Mouse (Mus musculus) hindbrain, postnatal 0 days (tissue): Measurements from ENCODE around the gene Umodl1. TPM values are rescaled to one million over a fixed set of nuclear protein-coding genes. Genes with fewer than 3 reads are reported as not detected.
A peak's percentile ranks its signal among the peaks of the same experiment; 100 is the strongest.

Experiments used
- ATAC-seq: fragments of 200-750 bp; cut with Nextera tagmentation; 2 replicates; pipeline ENCODE4 v1.8.0; 2017; ENCODE audit warnings: mild to moderate bottlenecking, moderate TSS enrichment, moderate library complexity
- DNase-seq: peaks from one replicate; pipeline ENCODE4 v3.0.0-alpha.2; 2015; ENCODE audit warnings: low spot score
- H3K27ac ChIP-seq: fragments of 300-500 bp; sonication (generic); 2 replicates; pipeline ENCODE4 v1.5.1; 2014; ENCODE audit warnings: mild to moderate bottlenecking
- H3K27me3 ChIP-seq: fragments of 300-500 bp; sonication (generic); 2 replicates; pipeline ENCODE4 v1.6.1; 2014; ENCODE audit warnings: low read length, mixed read lengths; ENCODE audit not compliant: insufficient read depth
- H3K36me3 ChIP-seq: fragments of 300-500 bp; sonication (generic); 2 replicates; pipeline ENCODE4 v1.6.1; 2014; ENCODE audit warnings: low read length, mixed read lengths; ENCODE audit not compliant: insufficient read depth
- H3K4me1 ChIP-seq: fragments of 300-500 bp; sonication (generic); 2 replicates; pipeline ENCODE4 v1.6.1; 2014; ENCODE audit warnings: antibody characterized with exemption, low read length, mixed read lengths; ENCODE audit not compliant: insufficient read depth
- H3K4me2 ChIP-seq: fragments of 300-500 bp; sonication (generic); 2 replicates; pipeline ENCODE4 v1.6.1; 2014; ENCODE audit warnings: low read depth, mild to moderate bottlenecking, low read length, moderate library complexity, mixed read lengths
- H3K4me3 ChIP-seq: fragments of 300-500 bp; sonication (generic); 2 replicates; pipeline ENCODE4 v1.5.1; 2014; ENCODE audit warnings: low read length
- H3K9ac ChIP-seq: fragments of 300-500 bp; sonication (generic); replicated peaks from 2 replicates; pipeline ENCODE4 v1.6.1; 2014; ENCODE audit warnings: mild to moderate bottlenecking, low read length, moderate library complexity, mixed read lengths
- H3K9me3 ChIP-seq: fragments of 300-500 bp; sonication (generic); 2 replicates; pipeline ENCODE4 v1.6.1; 2016; ENCODE audit warnings: low read length, mixed read lengths
- CTCF ChIP-seq: IDR thresholded peaks from 2 replicates; pipeline ENCODE4 v1.5.1; 2016; ENCODE audit warnings: antibody characterized with exemption, control low read depth, low read depth
- WGBS: fragments of 180-500 bp; shearing (Covaris S2); extraction: QIAGEN DNeasy Blood & Tissue Kit; methylation state at CpG from one replicate; pipeline ENCODE4 v1.1.7; 2014; 5-methylcytosine and 5-hydroxymethylcytosine counted together
- microRNA-seq, 2 experiments: library from miRNA; unstranded; fragments of <30 nt; microRNA quantifications; one replicate each; pipeline ENCODE4; 2016
- polyA plus RNA-seq: library from polyadenylated mRNA; unstranded; fragments of >200 nt; fragmentation: Nextera tagmentation; extraction: Ambion mirVana; gene quantifications from 2 replicates; pipeline ENCODE4 v1.2.1, GENCODE M21; 2015
- total RNA-seq: library from RNA; depleted of rRNA; stranded (reverse); fragments of >200 nt; gene quantifications from 2 replicates; pipeline ENCODE4 v1.2.3, GENCODE M21; 2014; rRNA removed

The Umodl1 gene
- total and polyA plus RNA-seq, 2 experiments from 2014 or later, result 0.06 to 0.42 TPM

DNA sequence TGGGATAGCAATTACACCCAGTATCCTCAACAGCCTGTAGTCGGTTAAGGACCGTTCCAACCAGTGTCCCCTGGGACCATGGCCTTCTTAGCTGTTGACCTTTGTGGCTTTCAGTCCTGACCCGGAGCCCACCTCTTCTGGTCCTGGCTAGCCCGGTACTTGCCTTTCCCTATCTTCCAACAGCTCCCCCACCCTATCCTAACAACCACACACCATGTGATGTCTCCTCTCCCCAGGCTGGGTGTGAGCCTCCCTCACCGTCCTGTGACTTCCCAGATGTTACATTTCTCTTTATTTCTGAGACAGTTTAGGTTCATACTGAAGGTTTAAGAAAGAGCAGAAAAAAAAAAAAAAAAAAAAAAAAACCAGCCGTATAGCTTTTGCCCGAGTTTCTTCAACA is 86.0 kb downstream of the Umodl1 start:
- TF ChIP-seq CTCF, result no peak
- no peak for ATAC-seq
- no peak overlapping the region for H3K27ac ChIP-seq
- WGBS, result 78% methylated on average over 7 of the region's 7 CpGs
- no peaks in the 10 kb centered on the region for H3K27me3 ChIP-seq
- no peak overlapping the region for H3K4me2 ChIP-seq
- no peaks in the 10 kb centered on the region for H3K4me1 ChIP-seq
- no peak overlapping the region for H3K4me3 ChIP-seq
- H3K9ac ChIP-seq, result no peak overlapping the region
- no peak for DNase-seq
- no peaks in the 10 kb centered on the region for H3K36me3 ChIP-seq
- no peaks in the 10 kb centered on the region for H3K9me3 ChIP-seq

DNA sequence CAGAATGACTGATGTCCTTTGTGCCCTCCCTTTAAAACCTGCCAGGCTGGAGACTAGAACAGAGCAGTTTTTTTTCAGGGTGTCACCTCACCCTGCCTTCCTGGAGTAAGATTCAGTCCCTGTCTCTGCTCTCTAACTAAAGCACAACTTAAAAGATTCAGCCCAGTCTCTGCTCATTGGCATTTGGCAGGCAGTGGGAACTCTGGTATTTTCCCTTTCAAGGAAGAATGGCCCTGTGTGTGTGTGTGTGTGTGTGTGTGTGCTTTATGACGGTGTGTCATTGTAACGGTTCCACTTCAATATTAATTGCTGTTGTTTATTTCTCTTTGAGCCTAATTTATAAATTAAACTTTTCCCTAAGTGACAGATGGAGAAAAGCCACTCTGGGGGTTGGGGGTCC is 88.3 kb downstream of the Umodl1 start:
- Histone ChIP-seq H3K27ac (no peak overlapping the region), H3K9me3 (no peaks in the 10 kb centered on the region), H3K4me3 (no peak overlapping the region), H3K9ac (no peak overlapping the region), H3K4me1 (no peaks in the 10 kb centered on the region), H3K36me3 (no peaks in the 10 kb centered on the region), H3K4me2 (no peak overlapping the region), H3K27me3 (no peaks in the 10 kb centered on the region)
- ATAC-seq (no peak), DNase-seq (no peak)
- no peak for TF ChIP-seq CTCF
- WGBS, result 35% methylated on average over 2 of the region's 2 CpGs

DNA sequence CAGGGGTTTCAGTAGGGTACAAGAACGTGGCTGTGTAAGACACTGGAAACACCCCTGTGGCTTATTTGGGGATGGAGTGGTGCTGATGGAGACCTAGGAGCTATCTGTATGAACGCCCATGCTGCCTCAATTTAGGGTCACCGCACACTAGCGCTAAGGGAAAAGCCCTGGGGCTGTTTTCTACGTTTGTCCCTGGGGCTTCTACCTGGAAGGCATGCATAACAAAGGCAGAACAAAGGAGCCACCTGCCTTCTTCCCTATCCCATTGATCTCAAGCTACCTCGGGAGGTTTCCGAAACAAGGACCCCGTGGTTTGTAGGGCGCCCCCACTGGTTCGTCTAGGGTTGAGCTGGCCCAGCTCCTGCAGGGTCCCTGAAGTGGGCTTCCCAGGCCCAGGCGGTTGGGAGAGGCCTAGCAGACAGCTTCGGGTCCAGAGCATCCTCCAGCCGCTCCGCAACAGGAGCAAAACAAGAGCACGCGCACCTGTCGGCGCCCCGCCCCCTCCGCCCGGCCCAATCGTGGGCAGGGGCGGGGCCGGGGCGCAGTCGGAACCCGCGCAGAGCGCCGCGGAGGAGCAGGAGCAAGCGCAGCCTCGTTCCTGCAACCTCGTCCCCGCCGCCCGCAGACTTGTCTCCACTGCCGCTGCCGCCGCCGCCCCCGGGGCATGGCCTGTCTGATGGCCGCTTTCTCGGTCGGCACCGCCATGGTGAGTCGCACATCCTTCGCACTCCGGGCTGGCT is 102.9 kb downstream of the Umodl1 start, which contains the start of gene Abcg1:
TSS of gene Abcg1 (plus strand) at position 525 of the 740 bp plus-strand sequence.
- H3K4me1 ChIP-seq, result peaks cover 11% of the 10 kb centered on the region
- H3K36me3 ChIP-seq, result no peaks in the 10 kb centered on the region
- peak within 1 kb of the TSS; percentile 60 for H3K4me3 ChIP-seq
- H3K9ac ChIP-seq, result peak within 1 kb of the TSS; percentile 72
- TF ChIP-seq CTCF, result peak; percentile 66
- peak within 1 kb of the TSS; percentile 86 for H3K27ac ChIP-seq
- 2% methylated on average over 47 of the region's 49 CpGs for WGBS
- H3K9me3 ChIP-seq, result peaks cover 5% of the 10 kb centered on the region; the same call in 1 of the 2 replicates
- H3K27me3 ChIP-seq, result no peaks in the 10 kb centered on the region
- H3K4me2 ChIP-seq, result peak within 1 kb of the TSS; percentile 88
- ATAC-seq (peak; percentile 89), DNase-seq (peak; percentile 90)

DNA sequence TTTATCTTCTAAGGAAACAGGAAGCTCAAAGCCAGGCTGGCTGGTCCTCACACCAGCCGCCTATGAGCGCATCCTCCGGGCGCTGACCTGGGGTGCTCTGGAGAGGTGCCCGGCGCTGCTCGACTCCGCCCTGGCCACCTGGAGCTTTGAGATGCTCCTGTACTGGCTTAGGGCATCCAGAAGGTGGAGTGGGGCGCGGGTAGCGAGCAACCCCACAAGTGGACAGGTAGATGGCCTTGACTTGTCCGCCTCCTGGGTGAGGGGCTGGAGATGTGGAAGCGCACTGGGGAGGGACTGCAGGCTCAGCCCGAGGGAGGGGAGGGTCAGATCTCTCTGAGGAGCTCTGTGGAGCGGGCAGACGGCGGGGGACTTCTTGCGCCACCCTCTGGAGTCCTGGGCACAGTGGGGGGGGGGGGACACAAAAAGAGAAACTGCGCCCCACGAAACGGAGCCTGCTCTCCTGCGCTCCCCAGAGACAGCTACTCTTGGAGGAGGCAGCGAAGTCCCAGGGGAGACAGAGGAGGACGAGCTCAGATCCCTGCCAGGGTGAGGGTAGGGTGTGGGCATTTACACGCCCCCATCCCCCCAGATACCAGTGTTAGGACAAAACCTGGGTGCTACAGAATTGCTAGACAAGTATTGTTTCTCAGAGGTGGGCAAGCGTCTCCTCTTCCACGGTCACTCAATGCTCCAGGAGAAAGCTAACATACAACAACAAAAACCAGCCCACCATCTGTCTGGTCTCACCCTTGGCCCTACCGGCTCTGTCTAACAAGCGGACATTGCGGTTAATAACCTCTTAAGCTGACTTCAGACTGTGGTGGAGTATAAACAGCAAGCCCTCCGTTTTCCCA is 103.7 kb downstream of the Umodl1 start:
- no peaks in the 10 kb centered on the region for H3K27me3 ChIP-seq
- H3K36me3 ChIP-seq, result no peaks in the 10 kb centered on the region
- peak overlapping the region; percentile 86 for H3K27ac ChIP-seq
- peak overlapping the region; percentile 60 for H3K4me3 ChIP-seq
- 2% methylated on average over 31 of the region's 31 CpGs for WGBS
- peaks cover 11% of the 10 kb centered on the region for H3K4me1 ChIP-seq
- H3K4me2 ChIP-seq, result peak overlapping the region; percentile 88
- ATAC-seq (peak; percentile 48), DNase-seq (peak; percentile 62)
- H3K9ac ChIP-seq, result peak overlapping the region; percentile 72
- peaks cover 5% of the 10 kb centered on the region; the same call in 1 of the 2 replicates for H3K9me3 ChIP-seq
- TF ChIP-seq CTCF, result peak; percentile 51; the same call in 1 of the 2 replicates

DNA sequence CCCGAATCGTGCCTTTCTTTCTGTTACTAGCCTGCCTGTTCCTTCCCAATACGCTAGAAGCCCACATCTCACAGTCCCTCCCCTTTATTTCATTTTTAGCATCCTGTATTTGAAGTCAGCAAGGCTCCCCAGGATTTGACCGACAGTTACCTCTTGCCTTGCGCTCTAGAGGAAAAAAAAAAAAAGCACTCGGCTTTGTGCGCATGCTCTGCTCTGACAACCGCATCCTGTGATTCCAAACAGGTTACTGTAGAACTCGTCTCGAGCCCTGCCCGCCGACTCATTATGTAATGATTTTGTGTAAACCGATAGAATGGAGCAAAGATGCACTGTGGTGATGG is 104.3 kb downstream of the Umodl1 start:
- H3K9ac ChIP-seq, result peak overlapping the region; percentile 72
- peak overlapping the region; percentile 88 for H3K4me2 ChIP-seq
- H3K4me3 ChIP-seq, result peak overlapping the region; percentile 60
- ATAC-seq (peak; percentile 52), DNase-seq (peak; percentile 91)
- H3K36me3 ChIP-seq, result no peaks in the 10 kb centered on the region
- TF ChIP-seq CTCF, result no peak
- H3K4me1 ChIP-seq, result peaks cover 11% of the 10 kb centered on the region
- no peaks in the 10 kb centered on the region for H3K9me3 ChIP-seq
- no peaks in the 10 kb centered on the region for H3K27me3 ChIP-seq
- WGBS, result under 1% methylated on average over 13 of the region's 13 CpGs
- peak overlapping the region; percentile 86 for H3K27ac ChIP-seq

DNA sequence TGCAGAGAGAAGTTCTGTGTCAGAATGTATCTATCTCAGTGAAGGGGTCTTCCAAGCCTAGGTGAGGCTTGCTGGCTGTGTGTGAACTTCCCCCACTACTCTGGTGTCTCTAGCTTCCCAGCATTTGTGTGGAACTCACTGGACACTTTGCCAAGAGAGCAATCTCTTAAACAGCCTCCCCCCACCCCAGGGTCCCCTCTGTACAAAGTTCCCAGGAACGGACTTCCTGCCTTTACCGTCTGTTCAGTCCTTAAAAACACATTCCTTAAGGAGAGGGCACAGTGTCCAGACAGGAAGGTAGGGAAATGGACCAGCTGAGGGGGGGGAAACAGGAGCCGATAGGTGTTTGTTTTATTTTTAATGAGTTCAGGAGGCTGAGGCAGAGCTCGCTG is 105.8 kb downstream of the Umodl1 start:
- no peak overlapping the region for H3K9ac ChIP-seq
- H3K27ac ChIP-seq, result no peak overlapping the region

More for the DNA sequence above, 105.8 kb downstream of the Umodl1 start:
- Histone ChIP-seq H3K4me3 (no peak overlapping the region), H3K4me2 (peak overlapping the region; percentile 88; the same call in 1 of the 2 replicates), H3K27me3 (no peaks in the 10 kb centered on the region), H3K9me3 (no peaks in the 10 kb centered on the region), H3K4me1 (peaks cover 11% of the 10 kb centered on the region), H3K36me3 (no peaks in the 10 kb centered on the region)
- TF ChIP-seq CTCF, result no peak
- 67% methylated on average over 4 of the region's 4 CpGs for WGBS
- DNase-seq (no peak), ATAC-seq (no peak)

Small RNA genes within 50 kb of the gene (microRNA-seq; reads per million reads assigned to microRNA genes)
- 0 reads per million in 2 experiments for gene Gm24026

Other genes with a start within 250 kb of the Umodl1 start
- gene Glp1r, start 52.8 kb upstream of the Umodl1 start, total RNA-seq, result 2.4 and 2.8 TPM in 2 replicates
- gene Glp1r, start 52.8 kb upstream of the Umodl1 start, polyA plus RNA-seq, result 0.69 and 0.83 TPM in 2 replicates
- 34.9 and 40.7 TPM in 2 replicates for gene Abcg1, start 103.0 kb downstream of the Umodl1 start, total RNA-seq
- 17.4 and 18.9 TPM in 2 replicates for gene Abcg1, start 103.0 kb downstream of the Umodl1 start, polyA plus RNA-seq
- not detected in 2 replicates for gene Tff3, start 175.0 kb downstream of the Umodl1 start, total RNA-seq
- gene Tff3, start 175.0 kb downstream of the Umodl1 start, polyA plus RNA-seq, result 0.44 and 0.55 TPM in 2 replicates
- gene Tff2, start 189.6 kb downstream of the Umodl1 start, total RNA-seq, result not detected in 2 replicates
- not detected in 2 replicates for gene Tff2, start 189.6 kb downstream of the Umodl1 start, polyA plus RNA-seq
- gene Tff1, start 210.6 kb downstream of the Umodl1 start, total RNA-seq, result not detected in 2 replicates
- not detected in 2 replicates for gene Tff1, start 210.6 kb downstream of the Umodl1 start, polyA plus RNA-seq
- gene Tmprss3, start 244.3 kb downstream of the Umodl1 start, total RNA-seq, result 0.10 TPM in 1 of 2 replicates, not detected in the other
- 0.14 and 0.23 TPM in 2 replicates for gene Tmprss3, start 244.3 kb downstream of the Umodl1 start, polyA plus RNA-seq